Mouse (Mus musculus) neutrophil, adult 5-6 weeks (primary cell): ENCODE measurements at regions not wholly inside any gene's neighbourhood (a gene's known extent, or its start where the extent isn't known, plus 50 kb on each side); places are given as distances from the start of the nearest gene placed in this dataset.

ENCODE experiments used
- ATAC-seq: fragments of 151-379, 151-347 bp; 2 replicates; pipeline ENCODE4 v1.8.0; 2017; ENCODE audit warnings: mild to moderate bottlenecking, moderate TSS enrichment; ENCODE audit not compliant: insufficient number of reproducible peaks, poor library complexity, low FRiP score, severe bottlenecking; ENCODE audit errors: extremely low read depth

GRCm38 (mm10) chr9:115517903-115518302 lies 207.7 kb upstream of the Stt3b start:
- ATAC-seq: no peak

GRCm38 (mm10) chr9:115524161-115524560 lies 213.9 kb upstream of the Stt3b start:
- no peak for ATAC-seq

- ATAC-seq: no peak
Measured at GRCm38 (mm10) chr9:115524591-115524990, 214.4 kb upstream of the Stt3b start.

- ATAC-seq: no peak
Measured at GRCm38 (mm10) chr9:115526322-115526721, 216.1 kb upstream of the Stt3b start.

- ATAC-seq: no peak
Measured at GRCm38 (mm10) chr9:115526981-115527380, 216.8 kb upstream of the Stt3b start.

GRCm38 (mm10) chr9:115534198-115534597 lies 224.0 kb upstream of the Stt3b start:
- ATAC-seq: no peak

GRCm38 (mm10) chr9:115543665-115544064 lies 233.4 kb upstream of the Stt3b start:
- ATAC-seq: no peak

GRCm38 (mm10) chr9:115545178-115545577 lies 235.0 kb upstream of the Stt3b start:
- no peak for ATAC-seq

- ATAC-seq: no peak
Measured at GRCm38 (mm10) chr9:115545792-115546191, 235.6 kb upstream of the Stt3b start.

GRCm38 (mm10) chr9:115547625-115548325 lies 237.6 kb upstream of the Stt3b start:
- no peak for ATAC-seq

- no peak for ATAC-seq
Measured at GRCm38 (mm10) chr9:115548722-115549349, 238.6 kb upstream of the Stt3b start.

GRCm38 (mm10) chr9:115551080-115551479 lies 240.9 kb upstream of the Stt3b start:
- no peak for ATAC-seq

- no peak for ATAC-seq
Measured at GRCm38 (mm10) chr9:115551501-115551900, 241.3 kb upstream of the Stt3b start.

GRCm38 (mm10) chr9:115558131-115558530 lies 247.9 kb upstream of the Stt3b start:
- no peak for ATAC-seq

- ATAC-seq: no peak
Measured at GRCm38 (mm10) chr9:115559521-115559920, 249.3 kb upstream of the Stt3b start.

- ATAC-seq: peak; percentile 59; the same call in 1 of the 2 replicates
Measured at GRCm38 (mm10) chr9:115561207-115561606, 251.0 kb upstream of the Stt3b start.

GRCm38 (mm10) chr9:115562783-115563182 lies 252.6 kb upstream of the Stt3b start:
- ATAC-seq: no peak

GRCm38 (mm10) chr9:115564366-115564765 lies 254.1 kb upstream of the Stt3b start:
- ATAC-seq: no peak

GRCm38 (mm10) chr9:115568693-115569334 lies 258.6 kb upstream of the Stt3b start:
- ATAC-seq: no peak

- no peak for ATAC-seq
Measured at GRCm38 (mm10) chr9:115570998-115571397, 260.8 kb upstream of the Stt3b start.
